Mouse (Mus musculus) heart, embryonic 12.5 days (tissue): Measurements from ENCODE around the gene Prep. TPM values are rescaled to one million over a fixed set of nuclear protein-coding genes. Genes with fewer than 3 reads are reported as not detected.
A peak's percentile ranks its signal among the peaks of the same experiment; 100 is the strongest.
"Not testable (repeated sequence)": the region's sequence is repeated elsewhere in the genome, so short reads cannot be mapped to it uniquely, and the experiment has no call there.

Experiments
- ATAC-seq: fragments of 200-750 bp; cut with Nextera tagmentation; 2 replicates; pipeline ENCODE4 v1.8.0; 2017; ENCODE audit warnings: moderate TSS enrichment, moderate library complexity; ENCODE audit not compliant: insufficient number of reproducible peaks, low FRiP score
- H3K27ac ChIP-seq: fragments of 300-500 bp; sonication (generic); 2 replicates; pipeline ENCODE4 v1.5.1; 2016; ENCODE audit warnings: mild to moderate bottlenecking, moderate library complexity; ENCODE audit not compliant: poor library complexity, severe bottlenecking
- H3K27me3 ChIP-seq: fragments of 300-500 bp; sonication (generic); replicated peaks from 2 replicates; pipeline ENCODE4 v1.6.1; 2016; ENCODE audit warnings: mild to moderate bottlenecking, moderate library complexity
- H3K36me3 ChIP-seq: fragments of 300-500 bp; sonication (generic); 2 replicates; pipeline ENCODE4 v1.6.1; 2016; ENCODE audit warnings: mild to moderate bottlenecking, moderate library complexity
- H3K4me1 ChIP-seq: fragments of 300-500 bp; sonication (generic); replicated peaks from 2 replicates; pipeline ENCODE4 v1.6.1; 2016; ENCODE audit warnings: mild to moderate bottlenecking
- H3K4me2 ChIP-seq: fragments of 300-500 bp; sonication (generic); 2 replicates; pipeline ENCODE4 v1.6.1; 2016; ENCODE audit warnings: mild to moderate bottlenecking, moderate library complexity
- H3K4me3 ChIP-seq: fragments of 300-500 bp; sonication (generic); 2 replicates; pipeline ENCODE4 v1.5.1; 2016; ENCODE audit warnings: mild to moderate bottlenecking
- H3K9ac ChIP-seq: fragments of 300-500 bp; sonication (generic); 2 replicates; pipeline ENCODE4 v1.6.1; 2016; ENCODE audit warnings: mild to moderate bottlenecking, moderate library complexity
- H3K9me3 ChIP-seq: fragments of 300-500 bp; sonication (generic); replicated peaks from 2 replicates; pipeline ENCODE4 v1.6.1; 2016; ENCODE audit warnings: mild to moderate bottlenecking, moderate library complexity
- WGBS: fragments of 180-500 bp; shearing (Covaris S2); methylation state at CpG from one replicate; pipeline ENCODE4 v1.1.7; 2016; 5-methylcytosine and 5-hydroxymethylcytosine counted together
- polyA plus RNA-seq: library from polyadenylated mRNA; unstranded; fragments of >200 nt; fragmentation: Nextera tagmentation; extraction: Ambion mirVana; gene quantifications from 2 replicates; pipeline ENCODE4 v1.2.1, GENCODE M21; 2016

Prep gene
- polyA plus RNA-seq, 1 experiment from 2014 or later: 29.9 TPM

- Histone ChIP-seq H3K27ac (0 out of 2 replicates have a peak overlapping the region, but pooled peaks have one; percentile 15), H3K4me2 (no peak overlapping the region), H3K27me3 (no peaks in the 10 kb centered on the region), H3K4me3 (no peak overlapping the region), H3K36me3 (peaks cover 31% of the 10 kb centered on the region), H3K4me1 (peaks cover 53% of the 10 kb centered on the region), H3K9ac (peak overlapping the region; percentile 23; the same call in 1 of the 2 replicates), H3K9me3 (no peaks in the 10 kb centered on the region)
- WGBS: 48% methylated on average over 5 of the region's 5 CpGs
- no peak; the same call in 1 of the 2 replicates for ATAC-seq
Measured at GRCm38 (mm10) chr10:45075491-45076051, 8.6 kb downstream of the Prep start.

GRCm38 (mm10) chr10:45076585-45076984 lies 9.6 kb downstream of the Prep start:
- WGBS: 87% methylated on average over 10 of the region's 10 CpGs
- no peak overlapping the region for H3K27ac ChIP-seq

GRCm38 (mm10) chr10:45077353-45077752 lies 10.3 kb downstream of the Prep start:
- Histone ChIP-seq H3K36me3 (peaks cover 27% of the 10 kb centered on the region), H3K27ac (no peak overlapping the region), H3K9ac (no peak overlapping the region), H3K9me3 (no peaks in the 10 kb centered on the region), H3K27me3 (no peaks in the 10 kb centered on the region), H3K4me1 (peaks cover 52% of the 10 kb centered on the region), H3K4me3 (no peak overlapping the region), H3K4me2 (no peak overlapping the region)
- no peak for ATAC-seq
- 51% methylated on average over 5 of the region's 5 CpGs for WGBS

More at GRCm38 (mm10) chr10:45076585-45076984, 9.6 kb downstream of the Prep start:
- no peak overlapping the region for H3K4me2 ChIP-seq
- no peak overlapping the region for H3K9ac ChIP-seq
- peaks cover 31% of the 10 kb centered on the region for H3K36me3 ChIP-seq
- ATAC-seq: no peak
- no peaks in the 10 kb centered on the region for H3K27me3 ChIP-seq
- no peak overlapping the region for H3K4me3 ChIP-seq
- no peaks in the 10 kb centered on the region for H3K9me3 ChIP-seq
- peaks cover 47% of the 10 kb centered on the region for H3K4me1 ChIP-seq

GRCm38 (mm10) chr10:45079756-45080155 lies 12.8 kb downstream of the Prep start:
- no peak overlapping the region for H3K27ac ChIP-seq
- no peaks in the 10 kb centered on the region for H3K9me3 ChIP-seq
- H3K4me2 ChIP-seq: no peak overlapping the region
- H3K27me3 ChIP-seq: no peaks in the 10 kb centered on the region
- H3K9ac ChIP-seq: no peak overlapping the region
- H3K36me3 ChIP-seq: 0 out of 2 replicates have a peak, but pooled peaks cover 4% of the 10 kb centered on the region
- peaks cover 63% of the 10 kb centered on the region for H3K4me1 ChIP-seq
- no peak overlapping the region for H3K4me3 ChIP-seq
- WGBS: 62% methylated on average over 5 of the region's 5 CpGs
- no peak for ATAC-seq

- H3K4me2 ChIP-seq: no peak overlapping the region
- no peak for ATAC-seq
- H3K27me3 ChIP-seq: no peaks in the 10 kb centered on the region
- H3K27ac ChIP-seq: no peak overlapping the region
- no peak overlapping the region for H3K9ac ChIP-seq
- WGBS: 53% methylated on average over 6 of the region's 6 CpGs
- 0 out of 2 replicates have a peak, but pooled peaks cover 4% of the 10 kb centered on the region for H3K36me3 ChIP-seq
- H3K4me1 ChIP-seq: peaks cover 63% of the 10 kb centered on the region
- no peaks in the 10 kb centered on the region for H3K9me3 ChIP-seq
- H3K4me3 ChIP-seq: no peak overlapping the region
Measured at GRCm38 (mm10) chr10:45080490-45080889, 13.5 kb downstream of the Prep start.

GRCm38 (mm10) chr10:45082730-45083129 lies 15.7 kb downstream of the Prep start:
- Histone ChIP-seq H3K27me3 (no peaks in the 10 kb centered on the region), H3K9me3 (no peaks in the 10 kb centered on the region), H3K4me2 (no peak overlapping the region), H3K9ac (0 out of 2 replicates have a peak overlapping the region, but pooled peaks have one; percentile 13), H3K36me3 (0 out of 2 replicates have a peak, but pooled peaks cover 4% of the 10 kb centered on the region), H3K27ac (no peak overlapping the region), H3K4me3 (no peak overlapping the region), H3K4me1 (peaks cover 64% of the 10 kb centered on the region)
- ATAC-seq: no peak
- 51% methylated on average over 2 of the region's 2 CpGs for WGBS

- not testable (repeated sequence) for H3K4me3 ChIP-seq, H3K36me3 ChIP-seq, H3K27me3 ChIP-seq, H3K27ac ChIP-seq, H3K9me3 ChIP-seq, ATAC-seq, H3K4me2 ChIP-seq
- peaks cover 61% of the 10 kb centered on the region for H3K4me1 ChIP-seq
- 51% methylated on average over 7 of the region's 7 CpGs for WGBS
- H3K9ac ChIP-seq: peak overlapping the region; percentile 27; the same call in 1 of the 2 replicates
Measured at GRCm38 (mm10) chr10:45084002-45084401, 17.0 kb downstream of the Prep start.

GRCm38 (mm10) chr10:45084471-45084870 lies 17.5 kb downstream of the Prep start:
- 49% methylated on average over 3 of the region's 3 CpGs for WGBS
- Histone ChIP-seq H3K4me2 (no peak overlapping the region), H3K27me3 (no peaks in the 10 kb centered on the region), H3K36me3 (peaks cover 6% of the 10 kb centered on the region; the same call in 1 of the 2 replicates), H3K4me1 (peaks cover 60% of the 10 kb centered on the region), H3K4me3 (no peak overlapping the region), H3K9ac (peak overlapping the region; percentile 27; the same call in 1 of the 2 replicates), H3K27ac (no peak overlapping the region), H3K9me3 (no peaks in the 10 kb centered on the region)
- no peak for ATAC-seq

- no peaks in the 10 kb centered on the region for H3K9me3 ChIP-seq
- peaks cover 6% of the 10 kb centered on the region; the same call in 1 of the 2 replicates for H3K36me3 ChIP-seq
- no peak overlapping the region for H3K9ac ChIP-seq
- no peak overlapping the region for H3K4me3 ChIP-seq
- H3K27ac ChIP-seq: no peak overlapping the region
- H3K4me2 ChIP-seq: no peak overlapping the region
- no peaks in the 10 kb centered on the region for H3K27me3 ChIP-seq
- H3K4me1 ChIP-seq: peaks cover 52% of the 10 kb centered on the region
- 79% methylated on average over 2 of the region's 2 CpGs for WGBS
- no peak for ATAC-seq
Measured at GRCm38 (mm10) chr10:45085315-45085714, 18.3 kb downstream of the Prep start.

- Histone ChIP-seq H3K4me2 (no peak overlapping the region), H3K36me3 (peaks cover 10% of the 10 kb centered on the region; the same call in 1 of the 2 replicates), H3K4me1 (peaks cover 53% of the 10 kb centered on the region), H3K27me3 (no peaks in the 10 kb centered on the region), H3K9me3 (no peaks in the 10 kb centered on the region), H3K4me3 (no peak overlapping the region), H3K27ac (no peak overlapping the region), H3K9ac (no peak overlapping the region)
- WGBS: 50% methylated on average over 5 of the region's 5 CpGs
- 0 out of 2 replicates have a peak, but pooled peaks have one; percentile 14 for ATAC-seq
Measured at GRCm38 (mm10) chr10:45086637-45087036, 19.6 kb downstream of the Prep start.

- peaks cover 41% of the 10 kb centered on the region for H3K36me3 ChIP-seq
- H3K27ac ChIP-seq: no peak overlapping the region
- no peak for ATAC-seq
Measured at GRCm38 (mm10) chr10:45091462-45092079, 24.6 kb downstream of the Prep start.

More at GRCm38 (mm10) chr10:45091462-45092079, 24.6 kb downstream of the Prep start:
- Histone ChIP-seq H3K27me3 (no peaks in the 10 kb centered on the region), H3K9me3 (no peaks in the 10 kb centered on the region), H3K4me2 (no peak overlapping the region), H3K4me3 (no peak overlapping the region), H3K4me1 (peaks cover 32% of the 10 kb centered on the region), H3K9ac (no peak overlapping the region)
- 63% methylated on average over 8 of the region's 8 CpGs for WGBS
